Mouse (Mus musculus) large intestine, adult 2 months (tissue): Measurements from ENCODE around the gene Pemt. TPM values are rescaled to one million over a fixed set of nuclear protein-coding genes. Genes with fewer than 3 reads are reported as not detected.
A peak's percentile ranks its signal among the peaks of the same experiment; 100 is the strongest.

Experiments
- DNase-seq: peaks from one replicate; pipeline ENCODE4 v3.0.0-alpha.2; 2012; ENCODE audit warnings: low read depth, low spot score
- WGBS: fragments of 180-500 bp; shearing (Covaris S2); methylation state at CpG from one replicate; pipeline ENCODE4 v1.1.7; 2018; 5-methylcytosine and 5-hydroxymethylcytosine counted together
- polyA plus RNA-seq: library from polyadenylated mRNA; depleted of rRNA; stranded (reverse); fragments of >200 nt; gene quantifications from 2 replicates; pipeline ENCODE4 v1.2.3, GENCODE M21; 2012; rRNA removed

Pemt gene
- polyA plus RNA-seq = 8.7 and 9.9 TPM in 2 replicates

DNA sequence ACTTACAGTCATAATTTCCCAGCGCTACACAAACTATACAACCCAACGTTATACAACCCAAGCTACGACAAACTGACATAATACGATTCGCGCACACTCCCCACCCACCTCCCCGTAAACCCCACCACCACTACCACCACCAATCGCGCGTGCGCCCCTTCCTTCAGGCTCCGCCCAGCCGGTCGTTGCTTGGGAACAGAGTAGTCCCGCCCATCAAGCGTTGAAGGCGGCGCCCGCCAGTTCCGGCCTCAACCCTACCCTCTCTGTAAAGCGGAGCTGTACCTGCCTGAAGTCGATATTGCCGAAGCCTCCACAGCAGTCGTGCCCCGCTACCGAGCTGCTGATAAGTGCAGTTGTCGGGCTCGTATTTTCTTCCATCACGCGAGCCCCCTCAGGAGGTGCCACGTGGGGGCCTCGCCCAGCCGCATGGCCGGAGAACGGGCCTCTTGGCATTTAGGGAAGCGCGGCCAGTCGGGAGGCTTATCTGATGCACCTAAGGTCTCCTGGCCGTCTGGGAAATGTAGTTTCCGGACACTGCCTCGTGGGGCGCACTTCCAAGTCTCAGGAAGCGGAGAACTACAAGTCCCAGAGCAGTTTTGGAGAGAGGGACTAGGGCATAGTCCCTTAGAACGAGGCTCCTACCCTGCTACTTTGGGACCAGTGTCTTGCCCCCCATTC lies at the start of gene Pemt:
TSS of gene Pemt (minus strand) at position 432 of the 678 bp plus-strand sequence.
- under 1% methylated on average over 44 of the region's 44 CpGs for WGBS
- DNase-seq = peak; percentile 94

DNA sequence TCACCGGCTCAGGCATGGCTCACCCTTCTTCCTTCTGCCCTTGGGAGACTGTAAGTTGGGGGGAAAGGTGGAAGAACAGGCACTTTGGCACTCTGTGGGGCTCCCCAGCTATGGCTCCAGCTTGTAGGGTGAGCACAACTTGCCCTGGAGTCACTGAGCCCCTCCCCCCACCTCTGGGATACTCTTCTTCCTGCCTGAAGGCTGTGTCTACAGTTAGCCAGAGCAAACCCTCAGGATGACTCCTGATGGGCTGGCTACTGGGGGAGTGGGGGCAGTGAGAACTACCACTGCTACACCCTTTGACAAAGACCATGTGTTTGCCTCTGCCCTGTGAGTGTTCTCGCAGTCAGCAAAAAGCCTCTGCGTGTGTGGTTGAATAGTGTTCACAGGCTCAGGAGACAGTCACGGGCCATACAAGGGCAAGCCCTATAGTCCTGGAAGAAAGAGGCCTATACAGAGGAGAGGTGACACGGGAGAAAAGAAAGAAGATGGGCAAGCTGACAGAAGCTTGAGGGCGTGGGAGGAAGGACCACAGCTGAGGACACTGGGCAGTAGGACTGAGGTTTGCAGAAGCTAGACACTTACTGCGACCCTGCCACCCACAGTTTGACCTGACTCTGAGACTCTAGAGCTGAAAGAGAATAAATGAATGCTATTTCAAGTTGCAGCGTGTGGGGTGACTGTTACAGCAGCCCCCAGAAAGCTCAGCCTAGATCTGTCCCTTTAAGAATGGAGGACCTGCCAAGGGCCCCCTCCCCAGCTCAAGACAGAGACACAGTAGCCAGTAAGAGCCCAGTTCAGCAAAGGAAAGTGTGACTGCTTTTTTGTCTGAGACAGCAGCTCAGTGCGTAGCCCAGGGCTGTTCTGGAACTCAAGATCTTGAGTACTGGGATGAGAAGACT lies 48.9 kb upstream of the Pemt start:
- DNase-seq = no peak
- WGBS = 69% methylated on average over 9 of the region's 9 CpGs

DNA sequence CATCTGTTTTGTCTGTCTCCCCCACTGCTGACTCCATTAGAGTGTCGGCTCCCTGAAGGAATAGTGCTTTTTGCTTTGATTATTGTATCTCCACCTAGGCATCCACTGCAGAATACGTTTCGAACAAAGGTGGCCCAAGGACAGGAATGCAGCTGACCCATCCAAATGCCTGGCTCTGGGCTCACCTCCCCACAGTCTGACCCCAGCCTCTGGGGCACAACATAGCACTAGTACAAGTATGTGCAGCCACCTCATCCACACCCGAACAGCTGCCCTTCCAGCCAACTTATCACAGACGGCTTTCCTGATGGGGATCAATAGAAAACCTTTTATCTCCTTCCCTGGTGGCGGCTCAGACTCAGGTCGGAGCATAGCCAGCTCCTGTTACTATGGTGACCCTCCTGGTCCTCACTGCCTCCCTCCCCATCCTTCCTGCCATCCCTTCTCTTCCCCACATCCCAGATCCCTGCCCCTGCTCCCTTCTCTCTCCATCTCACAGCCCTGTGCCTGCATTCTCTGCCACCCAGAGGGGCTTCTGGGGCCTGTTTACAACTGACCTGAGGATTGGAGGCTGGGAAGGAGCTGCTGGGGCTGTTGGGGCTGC lies 47.8 kb upstream of the Pemt start:
- WGBS = 84% methylated on average over 7 of the region's 7 CpGs

DNA sequence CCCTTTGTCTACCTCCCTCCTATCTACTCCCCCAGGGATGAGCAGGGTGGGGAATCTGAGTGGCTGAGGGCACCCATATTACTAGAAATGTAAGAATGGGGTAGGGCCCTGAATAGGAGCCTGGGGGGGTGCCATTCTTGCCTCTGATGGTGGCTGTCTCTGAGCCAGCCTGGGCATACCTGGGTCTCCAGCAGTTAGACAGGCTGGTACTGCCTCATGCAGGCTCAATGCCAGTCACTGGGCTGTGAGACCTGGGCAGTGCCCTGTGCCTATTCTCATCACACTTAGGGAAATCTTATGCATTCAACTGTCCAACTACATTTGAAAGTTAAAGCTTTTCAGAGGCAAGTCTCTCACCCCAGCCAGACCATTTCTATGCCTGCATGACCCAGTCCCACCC lies 46.9 kb upstream of the Pemt start:
- no peak for DNase-seq

More for the DNA sequence above, 47.8 kb upstream of the Pemt start:
- no peak for DNase-seq

DNA sequence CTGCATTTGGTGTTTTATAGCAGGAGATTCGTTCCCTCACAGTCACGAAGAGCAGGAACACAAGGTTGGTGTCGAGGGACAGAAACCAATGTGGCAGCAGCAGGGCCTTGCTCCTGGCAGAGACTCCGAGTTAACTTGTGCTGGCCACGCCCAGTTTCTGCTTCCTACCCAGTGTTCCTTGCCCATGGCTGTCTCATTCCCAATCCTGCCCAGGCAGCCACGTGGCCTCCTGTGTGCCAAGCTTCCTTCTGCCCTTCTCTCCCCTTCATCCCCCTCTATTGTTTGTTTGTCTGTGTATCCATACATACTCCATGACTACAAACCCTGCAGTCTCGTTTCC lies 45.1 kb upstream of the Pemt start:
- no peak for DNase-seq

DNA sequence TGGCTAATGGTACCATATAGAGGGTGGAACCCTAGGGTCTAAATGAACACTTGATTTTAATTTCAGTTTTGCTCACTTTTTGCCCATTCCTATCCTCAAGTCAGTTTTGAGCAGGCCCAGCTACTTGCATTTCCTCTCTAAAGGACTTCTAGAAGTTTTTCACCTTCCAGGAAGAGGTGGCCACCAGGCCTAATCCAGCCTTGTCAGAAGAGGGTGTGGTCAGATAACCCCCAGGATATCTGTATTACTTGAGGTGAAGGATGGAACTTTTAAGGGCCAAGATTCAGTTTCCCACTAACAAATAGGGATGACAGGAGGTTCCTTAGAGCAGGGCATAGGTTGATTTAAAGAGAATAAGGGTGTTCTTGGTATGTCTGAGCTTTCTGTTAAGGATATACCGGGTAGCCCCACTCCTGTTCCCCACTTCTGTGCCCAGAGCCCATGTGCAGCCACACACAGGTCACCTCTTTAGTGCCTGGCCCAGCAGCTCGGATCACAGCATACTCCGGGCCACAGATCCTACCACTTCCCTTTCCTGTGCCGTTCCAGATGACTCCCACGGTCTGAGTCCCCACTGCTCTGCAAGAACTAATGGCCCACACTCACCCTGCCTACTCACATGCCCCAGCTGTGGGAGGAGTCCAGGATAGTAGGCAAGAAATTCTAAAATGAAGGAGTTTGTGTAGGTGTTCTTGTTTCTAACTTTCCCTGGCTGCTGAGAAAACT lies 44.6 kb upstream of the Pemt start:
- DNase-seq = no peak
- WGBS = 64% methylated on average over 5 of the region's 5 CpGs

More for the DNA sequence above, 45.1 kb upstream of the Pemt start:
- WGBS = 40% methylated on average over 7 of the region's 7 CpGs

DNA sequence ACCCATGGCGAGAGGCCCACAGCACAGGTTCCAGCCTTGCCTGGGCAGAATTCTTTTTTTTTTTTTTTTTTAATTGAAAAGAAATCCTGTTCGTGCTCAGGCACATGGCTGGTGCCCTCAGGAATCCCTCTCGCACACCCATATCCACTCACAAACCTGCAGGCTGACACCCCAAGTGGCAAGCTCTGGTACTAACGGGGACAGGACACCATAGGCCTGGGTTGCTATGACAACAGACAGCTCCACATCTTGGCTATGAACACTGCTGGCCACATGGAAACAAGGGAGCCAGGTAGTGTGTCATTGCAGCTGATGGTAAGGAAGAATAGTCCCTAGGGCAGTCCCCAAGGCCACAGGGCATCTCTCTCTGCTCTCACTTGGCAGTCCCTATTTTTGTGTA lies 42.7 kb upstream of the Pemt start:
- WGBS = 41% methylated on average over 4 of the region's 4 CpGs
- no peak for DNase-seq

DNA sequence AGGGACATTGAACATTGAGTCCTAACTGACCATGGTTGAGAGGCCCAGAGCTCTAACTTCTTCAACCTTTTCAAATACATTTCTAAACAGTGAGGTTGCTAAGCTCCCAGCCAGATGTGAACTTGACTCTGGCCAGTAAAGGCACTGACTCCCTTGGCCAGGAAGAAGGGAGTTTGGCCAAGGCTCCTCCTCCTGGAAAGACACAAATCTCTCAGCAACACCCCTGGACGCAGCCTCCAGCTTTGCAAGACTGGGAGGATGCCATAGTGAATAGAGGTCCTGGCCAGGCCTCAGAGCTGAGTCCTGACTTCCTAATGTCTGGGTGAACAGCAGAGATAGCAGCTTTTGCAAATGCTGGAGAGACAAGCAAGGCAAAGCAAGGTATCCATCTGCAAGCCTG lies 40.4 kb upstream of the Pemt start:
- no peak for DNase-seq
- 57% methylated on average over 1 of the region's 1 CpGs for WGBS

DNA sequence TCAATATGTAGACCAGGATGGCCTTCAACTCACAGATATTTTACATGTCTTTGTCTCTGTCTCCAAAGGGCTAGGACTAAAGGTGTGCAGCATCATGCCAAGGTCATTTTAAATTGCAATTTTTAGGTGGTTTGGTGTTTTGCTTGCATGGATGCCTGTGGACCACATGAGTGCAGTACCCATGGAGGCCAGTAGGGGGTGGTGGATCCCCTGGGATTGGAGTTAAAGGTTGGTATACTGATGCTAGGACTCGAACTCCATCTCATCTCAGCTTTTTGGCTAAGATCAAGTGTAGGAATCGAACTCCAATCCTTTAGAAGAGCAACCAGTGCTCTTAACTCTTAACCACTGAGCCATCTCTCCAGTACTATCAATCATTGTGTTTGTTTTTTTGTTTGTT lies 38.3 kb upstream of the Pemt start:
- no peak for DNase-seq
- 36% methylated on average over 2 of the region's 2 CpGs for WGBS

DNA sequence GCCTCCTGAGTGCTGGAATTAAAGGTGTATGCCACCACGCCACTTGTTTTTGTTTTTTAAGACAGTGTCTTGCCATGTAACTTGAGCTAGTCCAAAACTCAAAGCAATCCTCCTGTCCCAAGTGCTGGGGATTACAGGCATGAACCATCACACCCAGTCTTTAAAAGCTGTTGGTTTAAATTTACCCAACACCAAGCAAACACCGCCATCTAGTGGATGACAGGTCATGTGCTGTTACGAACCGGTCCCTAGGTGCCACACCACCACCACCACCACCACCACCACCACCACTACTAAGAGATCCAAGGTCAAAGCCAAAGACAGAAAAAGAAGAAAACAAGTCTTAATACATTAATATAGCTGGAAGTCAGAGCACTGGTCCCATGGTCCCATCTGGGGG lies 30.5 kb upstream of the Pemt start:
- peak; percentile 78 for DNase-seq
- WGBS = 22% methylated on average over 4 of the region's 4 CpGs

DNA sequence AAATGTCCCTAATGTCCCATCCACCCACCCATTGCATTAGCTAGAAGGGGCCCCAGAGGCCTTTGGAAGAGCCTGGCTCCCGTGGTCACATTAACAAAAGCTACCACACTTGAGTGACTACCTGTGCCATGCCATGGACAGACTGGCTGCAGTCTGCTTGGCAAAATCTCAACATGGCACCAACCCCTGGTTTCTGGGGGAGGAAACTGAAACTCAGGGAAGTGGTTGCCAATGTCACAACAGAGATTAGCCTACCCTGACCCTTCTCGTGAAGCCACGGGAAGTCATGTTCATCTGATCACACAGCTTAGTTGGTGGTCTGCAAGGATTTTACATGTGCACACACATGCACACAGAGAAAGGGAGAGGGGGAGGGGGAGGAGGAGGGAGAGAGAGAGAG lies 29.9 kb upstream of the Pemt start:
- no peak for DNase-seq
- WGBS = 90% methylated on average over 3 of the region's 3 CpGs

DNA sequence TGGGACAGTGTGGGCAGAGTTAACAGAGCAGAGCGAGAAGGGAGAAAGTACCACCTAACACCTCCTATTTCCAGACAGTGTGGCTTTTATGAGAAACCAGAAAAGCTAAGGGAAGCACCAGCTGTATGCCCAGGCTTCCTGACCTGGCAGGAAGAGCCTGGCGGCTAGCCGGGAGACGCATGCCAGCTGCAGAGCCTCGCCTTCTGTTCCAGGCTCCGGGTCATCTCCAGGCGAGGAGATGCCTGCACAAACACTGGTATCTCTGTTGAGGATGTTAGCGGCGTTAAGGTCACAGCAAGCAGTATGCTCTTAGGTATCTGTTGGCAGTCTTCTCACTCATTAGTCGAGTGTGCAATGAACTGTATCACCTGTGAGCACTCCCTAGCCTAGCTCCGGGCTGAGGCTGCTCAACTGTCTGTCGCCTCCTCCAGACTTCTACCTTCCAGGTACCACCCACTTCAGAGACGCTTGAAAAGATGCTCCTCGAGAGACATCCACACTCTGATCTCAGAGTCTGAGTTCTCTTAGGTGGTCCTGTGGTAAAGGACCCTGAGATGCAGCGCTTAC lies 27.7 kb upstream of the Pemt start:
- WGBS = 41% methylated on average over 15 of the region's 15 CpGs
- no peak for DNase-seq

DNA sequence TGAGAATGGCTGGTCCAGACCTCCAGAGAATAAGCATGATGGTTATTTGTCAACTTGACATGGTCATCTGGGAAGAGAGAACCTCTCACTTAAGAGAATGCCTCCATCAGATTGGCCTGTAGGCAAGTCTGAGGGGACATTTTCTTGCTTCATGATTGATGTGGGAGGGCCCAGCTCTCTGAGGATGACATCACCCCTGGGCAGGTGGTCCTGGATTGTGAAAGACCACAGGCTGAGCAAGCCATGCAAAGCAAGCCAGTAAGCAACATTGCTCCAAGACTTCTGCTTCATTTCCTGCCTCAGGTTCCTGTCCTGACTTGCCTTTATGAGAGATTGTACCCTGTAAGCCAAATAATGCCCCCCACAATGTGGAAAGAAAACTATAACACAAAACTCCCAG lies 26.8 kb upstream of the Pemt start:
- no peak for DNase-seq

DNA sequence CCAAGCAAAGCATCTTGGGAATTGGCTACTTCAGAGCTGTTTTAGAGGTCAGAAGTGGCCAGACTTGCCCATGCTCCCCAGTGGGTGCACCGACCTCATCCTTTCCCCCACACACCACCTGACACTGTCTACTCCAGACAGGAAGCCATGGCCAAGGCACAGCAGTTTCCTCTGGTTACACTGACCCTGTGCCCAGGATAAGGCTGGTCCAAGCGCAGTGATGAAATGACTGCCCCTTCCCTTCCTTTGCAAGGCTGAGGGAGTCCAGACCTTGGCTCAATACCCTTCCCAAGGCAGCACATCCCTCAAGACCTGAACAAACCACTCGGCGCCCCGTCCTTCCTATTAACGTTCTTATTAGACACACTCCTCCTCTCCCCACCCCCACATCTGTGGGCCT lies 24.9 kb upstream of the Pemt start:
- no peak for DNase-seq
- WGBS = 88% methylated on average over 6 of the region's 6 CpGs

DNA sequence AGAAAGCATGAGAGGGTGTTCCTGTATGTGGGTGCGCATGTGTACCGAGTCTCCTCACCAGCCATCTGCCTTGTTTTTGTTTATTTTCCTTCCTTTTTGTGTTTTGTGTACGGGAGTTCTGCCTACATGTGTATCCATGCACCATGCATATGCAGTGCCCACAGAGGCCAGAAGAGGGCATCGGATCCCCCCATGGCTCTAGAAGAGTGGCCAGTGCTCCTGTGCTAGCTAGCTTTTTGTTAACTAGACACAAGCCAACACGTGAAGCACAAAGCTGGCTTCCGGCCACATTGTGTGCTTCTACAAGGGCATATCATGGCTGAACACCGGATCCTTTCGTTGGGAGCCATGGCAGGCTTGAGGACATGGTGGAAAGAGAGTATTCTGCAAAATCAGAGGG lies 24.3 kb upstream of the Pemt start:
- WGBS = 51% methylated on average over 8 of the region's 8 CpGs

DNA sequence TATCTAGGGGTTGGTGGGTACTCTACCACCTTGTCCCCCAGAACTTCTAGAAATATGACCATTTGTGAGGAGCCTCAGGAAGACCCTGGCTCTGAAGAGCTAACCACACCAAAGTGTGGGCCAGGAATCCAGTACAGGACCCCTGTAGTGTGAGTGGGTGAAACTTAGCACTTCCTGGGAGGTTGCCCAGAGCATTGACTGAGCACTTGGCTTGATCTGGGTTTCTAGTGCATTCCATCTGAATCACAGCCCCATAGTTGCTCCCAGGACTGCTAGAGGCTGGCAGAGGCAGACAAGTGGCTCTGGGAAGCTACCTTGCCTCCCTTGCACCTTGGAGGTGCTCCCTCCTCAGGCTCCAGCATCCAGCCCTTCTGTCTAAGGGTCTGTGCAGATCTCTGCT lies 22.3 kb upstream of the Pemt start:
- no peak for DNase-seq

More for the DNA sequence above, 24.3 kb upstream of the Pemt start:
- no peak for DNase-seq

DNA sequence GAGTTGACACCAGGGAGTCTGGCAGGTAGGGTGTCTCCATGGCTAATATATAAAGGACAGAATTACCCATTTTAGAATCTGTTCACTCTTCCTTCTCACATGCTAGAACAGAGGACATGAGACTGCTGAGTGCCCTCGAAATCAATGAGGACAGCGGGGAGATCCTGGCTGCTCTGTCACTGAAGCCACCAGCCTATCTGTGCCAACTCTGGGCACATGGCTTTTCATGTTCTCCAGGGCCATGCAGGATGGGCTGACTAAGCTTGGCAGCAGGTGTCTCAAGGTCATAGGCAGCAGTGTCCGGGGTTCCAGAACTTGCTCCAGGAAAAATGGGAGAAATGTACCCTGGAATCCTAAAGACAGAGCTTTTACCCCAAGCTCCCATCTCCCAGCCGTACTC lies 21.4 kb upstream of the Pemt start:
- DNase-seq = no peak
- WGBS = 81% methylated on average over 4 of the region's 4 CpGs

DNA sequence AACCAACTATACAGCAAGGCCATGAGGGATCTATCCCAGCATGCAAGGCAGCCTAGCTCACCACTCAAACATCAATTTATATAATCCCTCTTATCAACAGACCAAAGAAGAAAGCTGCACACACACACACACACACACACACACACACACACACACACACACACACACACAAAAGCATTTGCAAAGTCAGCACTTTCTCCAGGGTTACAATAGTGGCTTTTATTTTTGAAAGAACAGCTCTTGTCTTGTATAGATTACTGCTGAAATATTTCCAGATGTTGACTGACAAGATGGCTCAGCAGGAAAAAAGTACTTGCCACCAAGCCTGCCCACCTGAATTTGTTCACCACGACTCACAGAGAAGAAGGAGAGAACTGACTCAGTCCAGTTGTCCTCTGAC lies 19.0 kb upstream of the Pemt start:
- no peak for DNase-seq
- WGBS = 67% methylated on average over 1 of the region's 1 CpGs

DNA sequence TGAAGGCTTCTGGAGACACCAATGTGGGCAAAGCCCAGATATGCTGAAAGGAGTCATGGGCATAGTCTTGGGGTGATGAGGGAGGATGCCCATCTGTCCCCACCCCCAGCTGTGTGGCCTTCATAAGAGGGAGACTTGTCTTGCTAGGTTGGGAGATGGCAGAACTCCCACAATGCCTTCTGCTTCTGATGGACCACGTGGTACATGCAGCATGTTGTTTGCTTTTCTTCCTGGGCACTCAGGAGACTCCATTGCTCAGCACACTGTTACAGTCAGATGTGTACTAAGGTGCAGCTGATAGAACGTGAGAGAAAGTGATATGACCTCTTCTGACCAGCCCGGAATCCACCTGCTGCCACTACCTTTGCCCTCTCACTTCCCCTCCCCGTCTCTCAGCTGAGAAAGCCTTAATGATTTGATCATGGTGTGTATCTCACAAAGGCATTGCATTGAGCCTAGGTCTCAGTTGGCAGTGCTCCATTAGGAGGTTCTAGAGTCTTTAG lies 15.3 kb upstream of the Pemt start:
- no peak for DNase-seq
- 36% methylated on average over 4 of the region's 4 CpGs for WGBS

DNA sequence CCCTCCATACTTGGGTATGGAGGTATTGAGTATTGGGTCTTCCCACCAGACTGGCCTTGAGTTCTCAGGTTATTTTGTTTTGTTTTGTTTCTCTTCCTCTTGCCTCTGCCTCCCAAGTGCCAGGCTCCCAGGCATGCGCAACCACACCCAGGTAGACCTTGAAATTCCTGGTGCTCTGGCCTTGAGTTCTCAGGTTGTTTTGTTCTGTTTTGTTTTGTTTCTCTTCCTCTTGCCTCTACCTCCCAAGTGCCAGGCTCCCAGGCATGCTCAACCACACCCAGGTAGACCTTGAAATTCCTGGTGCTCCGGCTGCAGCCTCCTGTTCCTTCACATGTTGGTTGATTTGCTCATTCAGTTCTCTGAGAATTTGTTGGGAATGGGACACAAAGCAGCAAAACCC lies 13.7 kb upstream of the Pemt start:
- no peak for DNase-seq
- WGBS = 80% methylated on average over 2 of the region's 2 CpGs
